In genomic region chr6:14901183-14901970, GRCm38 (mm10) we compare ENCODE assay signal across 8 mouse cellular contexts. TPM values are rescaled to one million over a fixed set of nuclear protein-coding genes. Genes with fewer than 3 reads are reported as not detected.
DNase-seq lines count a peak whose midpoint lies in the region; ATAC-seq and TF ChIP-seq lines count a peak whose summit lies in the region.

TSS of gene Foxp2 (plus strand) at chr6:14901349.

- H3K9ac ChIP-seq in intestine, embryonic 14.5 days (ENCODE audit: low read length) = peak within 1 kb of the TSS; percentile 92
- H3K9ac ChIP-seq in liver, embryonic 15.5 days = no peak within 1 kb of the TSS
- peak within 1 kb of the TSS; percentile 64 for H3K9ac ChIP-seq in neural tube, embryonic 14.5 days (replicated peaks; ENCODE audit: low read depth, low read length)

- 1% methylated on average over 80 of the region's 80 CpGs for WGBS in thymus, adult 2 months
- under 1% methylated on average over 73 of the region's 80 CpGs for WGBS in intestine, embryonic 14.5 days
- under 1% methylated on average over 80 of the region's 80 CpGs for WGBS in liver, embryonic 15.5 days (ENCODE audit: insufficient replicate concordance)
- under 1% methylated on average over 73 of the region's 80 CpGs for WGBS in neural tube, embryonic 14.5 days

- H3K9me3 ChIP-seq in intestine, embryonic 14.5 days (ENCODE audit: control insufficient read depth, low read length) = no peaks in the 10 kb centered on the region
- H3K9me3 ChIP-seq in liver, embryonic 15.5 days (replicated peaks) = no peaks in the 10 kb centered on the region
- no peaks in the 10 kb centered on the region for H3K9me3 ChIP-seq in neural tube, embryonic 14.5 days (ENCODE audit: control insufficient read depth, low read length)

- peak within 1 kb of the TSS; percentile 12 for H3K4me3 ChIP-seq in thymus, adult 2 months (ENCODE audit: control insufficient read depth, insufficient read depth, low read length)
- peak within 1 kb of the TSS; percentile 75 for H3K4me3 ChIP-seq in intestine, embryonic 14.5 days (ENCODE audit: low read depth, low read length)
- H3K4me3 ChIP-seq in liver, embryonic 15.5 days (replicated peaks) = peak within 1 kb of the TSS; percentile 52
- H3K4me3 ChIP-seq in neural tube, embryonic 14.5 days (ENCODE audit: low read depth, low read length) = peak within 1 kb of the TSS; percentile 68

- H3K4me2 ChIP-seq in intestine, embryonic 14.5 days (ENCODE audit: low read length) = peak within 1 kb of the TSS; percentile 71
- peak within 1 kb of the TSS; percentile 70 for H3K4me2 ChIP-seq in liver, embryonic 15.5 days
- H3K4me2 ChIP-seq in neural tube, embryonic 14.5 days (ENCODE audit: low read depth, low read length) = peak within 1 kb of the TSS; percentile 96

- ATAC-seq in intestine, embryonic 14.5 days (replicated peaks; ENCODE audit: low FRiP score, low TSS enrichment, low read depth) = peak; percentile 75
- peak; percentile 38; the same call in 1 of the 2 replicates for ATAC-seq in liver, embryonic 15.5 days (ENCODE audit: insufficient read depth)
- peak; percentile 71 for ATAC-seq in neural tube, embryonic 14.5 days (ENCODE audit: low read depth)

- H3K27me3 ChIP-seq in thymus, adult 2 months (ENCODE audit: control insufficient read depth, insufficient read depth, low read length) = peaks cover 9% of the 10 kb centered on the region; the same call in 1 of the 2 replicates
- no peaks in the 10 kb centered on the region for H3K27me3 ChIP-seq in intestine, embryonic 14.5 days (replicated peaks; ENCODE audit: control insufficient read depth, insufficient read depth, low read length)
- peaks cover 65% of the 10 kb centered on the region for H3K27me3 ChIP-seq in liver, embryonic 15.5 days
- peaks cover 14% of the 10 kb centered on the region for H3K27me3 ChIP-seq in neural tube, embryonic 14.5 days (ENCODE audit: control insufficient read depth, insufficient read depth, low read length)

- H3K27ac ChIP-seq in thymus, adult 2 months (ENCODE audit: control insufficient read depth, insufficient read depth, low read length) = no peak within 1 kb of the TSS
- peak within 1 kb of the TSS; percentile 84 for H3K27ac ChIP-seq in intestine, embryonic 14.5 days (ENCODE audit: low read depth)
- no peak within 1 kb of the TSS for H3K27ac ChIP-seq in liver, embryonic 15.5 days (replicated peaks)
- peak within 1 kb of the TSS; percentile 53 for H3K27ac ChIP-seq in neural tube, embryonic 14.5 days (ENCODE audit: low read depth, low read length)

- DNase-seq in thymus, adult 2 months = no peak
- DNase-seq in thymus, postnatal 0 days (ENCODE audit: low spot score) = no peak
- DNase-seq in embryo, embryonic 10.5 days (ENCODE audit: low spot score) = peak; percentile 82
- DNase-seq in gastrocnemius, postnatal 4 days (ENCODE audit: low spot score in 2 of 2) = peak; percentile 36 to 66
- peak; percentile 91 for DNase-seq in intestine, embryonic 14.5 days (ENCODE audit: low spot score)
- no peak for DNase-seq in spleen, adult 12 weeks (ENCODE audit: low spot score)

- H3K4me1 ChIP-seq in thymus, adult 2 months (replicated peaks; ENCODE audit: control insufficient read depth, insufficient read depth, low read length) = peaks cover 10% of the 10 kb centered on the region; the same call in 1 of the 2 replicates
- peaks cover 19% of the 10 kb centered on the region for H3K4me1 ChIP-seq in intestine, embryonic 14.5 days (replicated peaks; ENCODE audit: control insufficient read depth, insufficient read depth, low read length)
- H3K4me1 ChIP-seq in liver, embryonic 15.5 days (replicated peaks) = peaks cover 6% of the 10 kb centered on the region
- H3K4me1 ChIP-seq in neural tube, embryonic 14.5 days (ENCODE audit: control insufficient read depth, insufficient read depth, low read length) = peaks cover 13% of the 10 kb centered on the region; the same call in 1 of the 2 replicates

- no peak for TF ChIP-seq POLR2A in thymus, adult 2 months (IDR thresholded peaks at IDR 0.05; ENCODE audit: control insufficient read depth, extremely low read depth, insufficient read depth, low read length, poor library complexity)

- no peaks in the 10 kb centered on the region for H3K36me3 ChIP-seq in thymus, adult 2 months (ENCODE audit: control insufficient read depth, insufficient read depth, low read length)
- H3K36me3 ChIP-seq in intestine, embryonic 14.5 days (ENCODE audit: control insufficient read depth, insufficient read depth, low read length) = no peaks in the 10 kb centered on the region
- H3K36me3 ChIP-seq in liver, embryonic 15.5 days (replicated peaks) = no peaks in the 10 kb centered on the region
- no peaks in the 10 kb centered on the region for H3K36me3 ChIP-seq in neural tube, embryonic 14.5 days (ENCODE audit: control insufficient read depth, insufficient read depth, low read length)

- no peak for TF ChIP-seq CTCF in thymus, adult 2 months (IDR thresholded peaks at IDR 0.05; ENCODE audit: borderline replicate concordance, control insufficient read depth, extremely low read depth, insufficient read depth, low read length, poor library complexity)

RNA-seq across cellular contexts. Expression of gene Foxp2, which starts in this region (rescaled TPM):
- 0.36 and 0.85 TPM in 2 replicates for polyA plus RNA-seq in thymus, adult 2 months (2012; rRNA removed)
- 0.13 and 0.43 TPM in 2 replicates for polyA plus RNA-seq in thymus, postnatal 0 days (2015; fragmentation: Nextera tagmentation; extraction: Ambion mirVana)
- total RNA-seq in gastrocnemius, postnatal 4 days (2021) = 1 to 10 TPM; 4.8 to 5.6 TPM
- 35.9 and 44.0 TPM in 2 replicates for polyA plus RNA-seq in intestine, embryonic 14.5 days (2014; fragmentation: Nextera tagmentation; extraction: Ambion mirVana)
- 0.62 and 0.91 TPM in 2 replicates for polyA plus RNA-seq in liver, embryonic 15.5 days (2015; fragmentation: Nextera tagmentation; extraction: Ambion mirVana)
- polyA plus RNA-seq in neural tube, embryonic 14.5 days (2014; fragmentation: Nextera tagmentation; extraction: Ambion mirVana) = 20.4 and 26.1 TPM in 2 replicates

Comparison
In these comparisons a context has a peak if more than half of its experiments do, and no peak if none do; other contexts are left out.
1. RNA of gene Foxp2 (polyA plus RNA-seq): 35.9 to 44.0 TPM in intestine, embryonic 14.5 days and 20.4 to 26.1 TPM in neural tube, embryonic 14.5 days; 0.36 to 0.85 TPM in thymus, adult 2 months, 0.62 to 0.91 TPM in liver, embryonic 15.5 days and 0.13 to 0.43 TPM in thymus, postnatal 0 days; every median in the first group is over 10 times any median in the second.
2. Peak in ATAC-seq, H3K4me3 ChIP-seq and H3K4me2 ChIP-seq in liver, embryonic 15.5 days; RNA of the gene not detected or under 1 TPM.
3. DNase-seq: peak in embryo, embryonic 10.5 days (single experiment), gastrocnemius, postnatal 4 days (2 of 2) and intestine, embryonic 14.5 days (single experiment); none in thymus, adult 2 months (single experiment), thymus, postnatal 0 days (single experiment) and spleen, adult 12 weeks (single experiment).
4. H3K27ac ChIP-seq: peak in intestine, embryonic 14.5 days (single experiment) and neural tube, embryonic 14.5 days (single experiment); none in thymus, adult 2 months (single experiment) and liver, embryonic 15.5 days (single experiment).
5. H3K4me3 ChIP-seq: peak in every context shown above with its lines; median percentile 75 in intestine, embryonic 14.5 days; 68 in neural tube, embryonic 14.5 days; 52 in liver, embryonic 15.5 days; 12 in thymus, adult 2 months.
6. Peak in every context shown above with its lines, with median percentiles within 50 percentile points of each other: ATAC-seq and H3K4me2 ChIP-seq.